Mouse (Mus musculus) midbrain, embryonic 10.5 days (tissue): ENCODE results near the gene Vmn1r16. TPM values are rescaled to one million over a fixed set of nuclear protein-coding genes. Genes with fewer than 3 reads are reported as not detected.
"Not testable (repeated sequence)": the region's sequence is repeated elsewhere in the genome, so short reads cannot be mapped to it uniquely, and the experiment has no call there.

Experiments used
- DNase-seq: peaks from one replicate; pipeline ENCODE4 v3.0.0-alpha.2; 2017; ENCODE audit warnings: low spot score
- H3K27ac ChIP-seq: fragments of 300-500 bp; sonication (generic); replicated peaks from 2 replicates; pipeline ENCODE4 v1.5.1; 2016; ENCODE audit warnings: mild to moderate bottlenecking
- H3K27me3 ChIP-seq: fragments of 300-500 bp; sonication (generic); 2 replicates; pipeline ENCODE4 v1.6.1; 2016; ENCODE audit warnings: low read depth, mild to moderate bottlenecking; ENCODE audit not compliant: poor library complexity, severe bottlenecking
- H3K36me3 ChIP-seq: fragments of 300-500 bp; sonication (generic); 2 replicates; pipeline ENCODE4 v1.6.1; 2016; ENCODE audit warnings: mild to moderate bottlenecking, moderate library complexity
- H3K4me1 ChIP-seq: fragments of 300-500 bp; sonication (generic); 2 replicates; pipeline ENCODE4 v1.6.1; 2016
- H3K4me3 ChIP-seq: fragments of 300-500 bp; sonication (generic); 2 replicates; pipeline ENCODE4 v1.5.1; 2016; ENCODE audit warnings: mild to moderate bottlenecking, moderate library complexity
- H3K9me3 ChIP-seq: fragments of 300-500 bp; sonication (generic); replicated peaks from 2 replicates; pipeline ENCODE4 v1.6.1; 2016; ENCODE audit warnings: mild to moderate bottlenecking
- WGBS: fragments of 180-500 bp; shearing (Covaris S2); methylation state at CpG from one replicate; pipeline ENCODE4 v1.1.7; 2016; 5-methylcytosine and 5-hydroxymethylcytosine counted together
- polyA plus RNA-seq: library from polyadenylated mRNA; unstranded; fragments of >200 nt; fragmentation: Nextera tagmentation; extraction: Ambion mirVana; gene quantifications from 2 replicates; pipeline ENCODE4 v1.2.1, GENCODE M21; 2016

The Vmn1r16 gene
- polyA plus RNA-seq, result not detected in 2 replicates

DNA sequence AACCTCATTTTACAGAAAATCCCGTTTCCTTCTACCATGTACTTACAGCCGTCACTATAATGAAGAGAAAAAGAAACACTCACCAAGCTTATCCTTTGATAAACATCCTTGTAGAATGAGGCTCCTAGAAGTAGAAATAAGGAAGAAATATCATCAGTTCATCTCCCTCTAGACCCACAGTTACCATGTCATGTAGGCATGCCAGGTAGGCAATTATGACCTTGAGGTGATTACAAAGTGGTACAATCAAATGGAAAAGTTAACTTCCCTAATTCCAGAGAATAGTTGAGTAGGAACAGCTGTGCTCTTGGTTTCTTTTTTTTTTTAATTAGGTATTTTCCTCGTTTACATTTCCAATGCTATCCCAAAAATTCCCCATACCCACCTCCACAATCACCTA, at the start of gene Vmn1r16:
Gene Vmn1r16 (minus strand): TSS at position 101 of the 400 bp plus-strand sequence.
- WGBS, result 81% methylated on average over 3 of the region's 3 CpGs
- Histone ChIP-seq H3K27me3 (no peaks in the 10 kb centered on the region), H3K27ac (no peak within 1 kb of the TSS), H3K9me3 (0 out of 2 replicates have a peak, but pooled peaks cover 5% of the 10 kb centered on the region), H3K36me3 (no peaks in the 10 kb centered on the region), H3K4me1 (no peaks in the 10 kb centered on the region), H3K4me3 (no peak within 1 kb of the TSS)
- DNase-seq, result no peak

DNA sequence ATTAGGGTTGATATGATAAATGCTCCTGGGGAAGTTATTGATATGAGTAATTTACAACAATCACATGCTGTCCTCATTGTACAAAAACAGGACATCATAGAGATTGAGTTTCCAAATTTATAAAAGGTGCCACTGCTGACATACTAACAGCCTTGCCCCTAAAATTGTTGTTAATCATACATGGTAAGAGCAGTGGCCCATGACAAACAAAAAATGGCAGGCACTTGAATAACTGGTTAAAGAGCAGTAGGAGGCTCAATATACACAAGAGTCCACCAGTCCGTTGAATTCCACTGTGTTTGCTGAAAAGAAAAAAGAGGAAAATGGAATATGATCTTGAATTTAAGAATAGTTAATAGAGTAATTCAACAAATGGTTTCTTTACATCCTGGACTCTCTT, 38.2 kb upstream of the Vmn1r16 start:
- H3K4me3 ChIP-seq, result no peak overlapping the region
- no peak overlapping the region for H3K27ac ChIP-seq
- H3K27me3 ChIP-seq, result no peaks in the 10 kb centered on the region
- no peaks in the 10 kb centered on the region for H3K4me1 ChIP-seq
- WGBS, result 78% methylated on average over 1 of the region's 1 CpGs
- no peak for DNase-seq
- no peaks in the 10 kb centered on the region for H3K36me3 ChIP-seq
- no peaks in the 10 kb centered on the region for H3K9me3 ChIP-seq

DNA sequence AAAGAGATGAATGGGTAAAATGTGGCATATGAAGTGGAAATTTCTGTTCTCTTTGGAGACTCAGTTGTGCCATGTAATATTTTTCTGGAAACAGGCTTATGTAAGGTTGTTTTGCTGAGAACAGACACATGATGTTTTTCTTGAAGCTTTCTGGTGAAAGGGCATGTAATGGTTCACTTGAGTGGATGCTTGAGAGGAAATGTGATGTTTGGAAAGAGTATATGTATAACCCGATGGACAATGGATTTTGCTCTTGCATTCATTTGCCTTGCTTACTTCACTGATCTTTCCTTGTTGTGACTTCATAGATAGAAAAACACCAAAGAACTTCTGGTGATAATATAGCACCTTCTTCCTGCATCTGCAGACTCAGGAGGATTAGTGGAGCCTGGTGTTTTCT, 36.6 kb upstream of the Vmn1r16 start:
- not testable (repeated sequence) for H3K4me3 ChIP-seq, H3K9me3 ChIP-seq, H3K36me3 ChIP-seq, H3K27me3 ChIP-seq, H3K27ac ChIP-seq, DNase-seq, H3K4me1 ChIP-seq
- 90% methylated on average over 1 of the region's 1 CpGs for WGBS

DNA sequence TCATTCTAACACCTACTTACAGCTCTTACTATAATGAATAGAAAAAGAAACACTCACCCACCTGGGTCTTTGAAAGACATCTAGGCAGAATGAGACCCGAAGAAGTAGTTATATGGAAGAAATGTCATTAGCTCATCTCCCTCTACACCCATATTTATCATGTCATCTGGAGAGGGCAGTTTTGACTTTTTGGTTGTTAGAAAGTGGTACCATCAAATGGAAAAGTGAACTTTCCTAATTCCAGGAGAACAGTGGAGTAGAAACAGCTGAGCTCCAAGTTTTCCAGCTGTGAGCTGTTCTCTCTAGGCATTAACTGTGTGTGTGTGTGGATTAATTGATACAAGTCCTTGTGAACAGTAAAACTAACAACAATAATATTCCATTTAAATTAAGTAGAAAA, 34.3 kb upstream of the Vmn1r16 start, which contains the start of gene Vmn1r17:
Gene Vmn1r17 (minus strand): TSS at position 101 of the 400 bp plus-strand sequence.
- no peaks in the 10 kb centered on the region for H3K36me3 ChIP-seq

DNA sequence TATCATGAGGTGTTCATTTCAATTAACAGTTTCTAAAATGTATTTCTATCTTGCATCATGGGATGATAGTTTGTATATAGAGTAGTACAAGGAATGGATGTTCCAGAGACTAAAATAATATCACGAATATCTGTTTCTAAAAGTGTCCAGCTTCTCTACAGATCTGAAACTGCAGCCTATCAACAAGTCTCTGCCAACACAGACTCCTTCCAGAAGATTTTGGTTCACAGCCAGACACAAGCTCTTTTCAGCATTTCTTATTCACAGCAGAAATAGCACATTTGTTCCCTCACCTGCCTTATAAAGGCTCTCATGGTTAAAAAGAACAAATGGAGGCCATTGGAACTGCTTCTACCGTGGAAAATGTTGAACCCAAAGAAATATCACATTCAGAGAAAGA, 27.6 kb upstream of the Vmn1r16 start:
- no peak for DNase-seq
- Histone ChIP-seq H3K36me3 (no peaks in the 10 kb centered on the region), H3K4me3 (no peak overlapping the region), H3K27me3 (no peaks in the 10 kb centered on the region), H3K4me1 (no peaks in the 10 kb centered on the region), H3K27ac (no peak overlapping the region), H3K9me3 (no peaks in the 10 kb centered on the region)
- 87% methylated on average over 2 of the region's 2 CpGs for WGBS

More for the DNA sequence above, 34.3 kb upstream of the Vmn1r16 start, which contains the start of gene Vmn1r17:
- Histone ChIP-seq H3K9me3 (no peaks in the 10 kb centered on the region), H3K4me1 (no peaks in the 10 kb centered on the region), H3K27me3 (no peaks in the 10 kb centered on the region), H3K27ac (no peak within 1 kb of the TSS), H3K4me3 (no peak within 1 kb of the TSS)
- WGBS, result 90% methylated on average over 1 of the region's 1 CpGs
- no peak for DNase-seq

DNA sequence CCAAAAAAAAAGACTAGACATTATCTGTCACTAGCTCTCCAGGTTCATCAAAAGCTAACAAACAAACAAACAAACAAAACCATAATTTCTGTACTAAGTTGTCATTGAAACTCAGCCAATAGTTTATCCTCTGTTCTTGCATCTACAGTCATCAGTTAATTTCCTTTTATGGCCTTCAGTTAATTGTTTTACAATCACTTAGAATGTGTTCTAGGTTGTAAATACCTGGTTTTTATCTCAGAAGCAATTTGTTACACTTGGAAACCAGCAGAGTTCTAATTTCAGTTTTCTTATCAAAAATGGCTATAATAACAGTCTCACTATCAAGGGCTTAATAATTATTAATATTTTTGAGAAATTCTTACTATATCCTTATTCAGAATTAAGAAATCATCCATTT, 3.1 kb downstream of the Vmn1r16 start:
- Histone ChIP-seq H3K4me3 (no peak overlapping the region), H3K27me3 (no peaks in the 10 kb centered on the region), H3K27ac (no peak overlapping the region), H3K4me1 (no peaks in the 10 kb centered on the region), H3K9me3 (no peaks in the 10 kb centered on the region), H3K36me3 (no peaks in the 10 kb centered on the region)
- DNase-seq, result no peak

DNA sequence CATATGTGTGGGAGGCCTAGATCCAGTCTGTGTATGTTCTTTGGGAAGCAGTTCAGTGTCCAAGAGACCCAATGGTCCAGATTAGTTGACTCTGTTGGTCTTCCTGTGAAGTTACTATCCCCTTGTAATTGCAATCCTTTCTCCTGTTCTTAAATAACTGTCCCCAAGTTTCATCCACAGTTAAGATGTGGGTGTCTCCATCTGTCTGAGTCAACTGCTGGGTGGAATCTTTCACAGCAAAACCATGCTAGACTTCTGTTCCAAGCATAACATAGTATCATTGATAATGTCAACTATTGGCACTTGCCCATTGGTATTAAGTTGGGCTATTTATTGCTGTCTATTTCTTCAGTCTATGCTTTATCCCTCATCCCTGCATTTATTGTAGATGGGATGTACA, 50.3 kb downstream of the Vmn1r16 start:
- Histone ChIP-seq H3K27me3 (no peaks in the 10 kb centered on the region), H3K4me3 (no peak overlapping the region)

DNA sequence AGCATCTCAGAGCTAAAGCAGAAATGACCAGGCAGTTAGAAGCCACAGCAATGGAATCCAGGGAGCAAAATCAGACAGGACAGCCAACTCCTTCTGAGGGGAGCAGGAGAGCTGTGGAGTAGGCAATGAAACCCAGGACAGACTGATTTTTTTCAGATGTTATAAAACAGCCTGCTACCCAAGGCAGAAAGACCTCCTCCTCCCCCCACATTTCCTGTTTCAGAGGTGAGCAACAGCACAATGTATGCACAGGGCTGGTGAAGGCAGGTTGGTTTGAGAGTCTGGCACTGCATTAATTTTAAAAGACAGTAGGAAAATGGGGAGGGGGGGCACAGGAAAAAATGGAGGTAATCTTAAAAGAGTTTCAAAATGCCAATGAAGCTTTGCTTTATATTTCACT, 56.8 kb downstream of the Vmn1r16 start:
- no peaks in the 10 kb centered on the region for H3K4me1 ChIP-seq
- no peak for DNase-seq
- no peaks in the 10 kb centered on the region for H3K36me3 ChIP-seq
- no peaks in the 10 kb centered on the region for H3K27me3 ChIP-seq
- H3K27ac ChIP-seq, result no peak overlapping the region
- no peak overlapping the region for H3K4me3 ChIP-seq
- no peaks in the 10 kb centered on the region for H3K9me3 ChIP-seq

More for the DNA sequence above, 50.3 kb downstream of the Vmn1r16 start:
- Histone ChIP-seq H3K27ac (no peak overlapping the region), H3K9me3 (no peaks in the 10 kb centered on the region), H3K36me3 (no peaks in the 10 kb centered on the region), H3K4me1 (no peaks in the 10 kb centered on the region)
- DNase-seq, result no peak

DNA sequence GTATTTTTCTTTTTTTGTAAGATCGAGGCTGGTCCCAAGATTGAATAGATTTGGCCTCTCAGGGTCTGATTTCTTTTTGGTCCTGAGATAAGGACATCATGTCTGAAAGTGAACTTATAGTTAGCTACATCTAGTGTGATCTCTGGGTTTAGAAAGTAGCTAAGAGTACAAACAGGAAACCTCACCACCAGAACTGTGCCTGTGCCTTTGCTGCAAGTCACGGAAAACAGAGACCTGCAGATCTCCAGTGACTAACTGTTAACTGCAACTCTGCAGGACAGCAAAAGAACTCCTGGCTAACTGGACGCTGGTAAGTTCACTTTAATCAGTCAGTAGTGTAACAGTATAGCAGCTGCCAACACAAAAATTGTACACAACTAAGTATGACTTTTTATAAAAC, 57.4 kb downstream of the Vmn1r16 start:
- Histone ChIP-seq H3K9me3 (no peaks in the 10 kb centered on the region), H3K4me1 (no peaks in the 10 kb centered on the region), H3K4me3 (no peak overlapping the region), H3K27me3 (no peaks in the 10 kb centered on the region), H3K36me3 (no peaks in the 10 kb centered on the region), H3K27ac (no peak overlapping the region)
- no peak for DNase-seq
- 74% methylated on average over 3 of the region's 3 CpGs for WGBS

Other genes with a start within 250 kb of the Vmn1r16 start
- gene Vmn1r10, start 220.0 kb downstream of the Vmn1r16 start, polyA plus RNA-seq, result not detected in 2 replicates
- not detected in 2 replicates for gene Vmn1r11, start 196.0 kb downstream of the Vmn1r16 start, polyA plus RNA-seq
- gene Vmn1r12, start 172.6 kb downstream of the Vmn1r16 start, polyA plus RNA-seq, result not detected in 2 replicates
- gene Vmn1r13, start 126.2 kb downstream of the Vmn1r16 start, polyA plus RNA-seq, result not detected in 2 replicates
- gene Vmn1r14, start 97.8 kb downstream of the Vmn1r16 start, polyA plus RNA-seq, result not detected in 2 replicates
- not detected in 2 replicates for gene Vmn1r15, start 71.5 kb downstream of the Vmn1r16 start, polyA plus RNA-seq
- gene Vmn1r17, start 34.2 kb upstream of the Vmn1r16 start, polyA plus RNA-seq, result not detected in 2 replicates
- not detected in 2 replicates for gene Vmn1r18, start 66.3 kb upstream of the Vmn1r16 start, polyA plus RNA-seq
- not detected in 2 replicates for gene Vmn1r19, start 74.3 kb upstream of the Vmn1r16 start, polyA plus RNA-seq
- not detected in 2 replicates for gene Vmn1r20, start 99.4 kb upstream of the Vmn1r16 start, polyA plus RNA-seq
- gene Ppm1k, start 206.0 kb upstream of the Vmn1r16 start, polyA plus RNA-seq, result 3.5 and 5.3 TPM in 2 replicates